Mouse (Mus musculus) naive thymus-derived CD4-positive, alpha-beta T cell, adult 2 months (primary cell): ENCODE results near the gene Ly6c1.
"Not testable (repeated sequence)": the region's sequence is repeated elsewhere in the genome, so short reads cannot be mapped to it uniquely, and the experiment has no call there.

Experiments used
- DNase-seq: peaks from one replicate; pipeline ENCODE4 v3.0.0-alpha.2; 2011; ENCODE audit warnings: low read depth

Ly6c1 gene

GRCm38 (mm10) chr15:75048642-75049261 is at the start of gene Ly6c1:
Gene Ly6c1, minus strand, starts transcription at chr15:75048830.
- DNase-seq: not testable (repeated sequence)

- DNase-seq: peak; percentile 50
These were observed 39.4 kb upstream of the Ly6c1 start for GRCm38 (mm10) chr15:75088041-75088440.

GRCm38 (mm10) chr15:75069965-75070364 is 21.3 kb upstream of the Ly6c1 start:
- DNase-seq: no peak

GRCm38 (mm10) chr15:75062030-75062574 is 13.5 kb upstream of the Ly6c1 start:
- DNase-seq: peak; percentile 85

GRCm38 (mm10) chr15:75060505-75060904 is 11.9 kb upstream of the Ly6c1 start:
- DNase-seq: peak; percentile 81

- DNase-seq: no peak
These were observed 7.4 kb upstream of the Ly6c1 start for GRCm38 (mm10) chr15:75055985-75056384.

- not testable (repeated sequence) for DNase-seq
These were observed 6.8 kb upstream of the Ly6c1 start for GRCm38 (mm10) chr15:75055425-75055824.

- peak; percentile 67 for DNase-seq
These were observed 3.8 kb upstream of the Ly6c1 start for GRCm38 (mm10) chr15:75052414-75052813.

- not testable (repeated sequence) for DNase-seq
These were observed 2.5 kb upstream of the Ly6c1 start for GRCm38 (mm10) chr15:75051141-75051540.

- not testable (repeated sequence) for DNase-seq
These were observed 2.0 kb upstream of the Ly6c1 start for GRCm38 (mm10) chr15:75050593-75050992.

- not testable (repeated sequence) for DNase-seq
These were observed 1.2 kb upstream of the Ly6c1 start for GRCm38 (mm10) chr15:75049811-75050210.

- DNase-seq: not testable (repeated sequence)
These were observed 685 bp downstream of the Ly6c1 start for GRCm38 (mm10) chr15:75047970-75048320.

- DNase-seq: not testable (repeated sequence)
These were observed 1.2 kb downstream of the Ly6c1 start for GRCm38 (mm10) chr15:75047313-75047969.

GRCm38 (mm10) chr15:75045501-75045900 is 3.1 kb downstream of the Ly6c1 start:
- not testable (repeated sequence) for DNase-seq

GRCm38 (mm10) chr15:75021020-75021759 is 27.4 kb downstream of the Ly6c1 start:
- DNase-seq: not testable (repeated sequence)

GRCm38 (mm10) chr15:75019446-75019845 is 29.2 kb downstream of the Ly6c1 start:
- DNase-seq: peak; percentile 68
